Mouse (Mus musculus) hindbrain, embryonic 11.5 days (tissue): Measurements from ENCODE around the gene Hrh1. TPM values are rescaled to one million over a fixed set of nuclear protein-coding genes. Genes with fewer than 3 reads are reported as not detected.

ENCODE experiments used
- ATAC-seq: fragments of 200-750 bp; cut with Nextera tagmentation; 2 replicates; pipeline ENCODE4 v1.8.0; 2017; ENCODE audit warnings: mild to moderate bottlenecking, moderate TSS enrichment, moderate library complexity; ENCODE audit not compliant: low FRiP score
- DNase-seq: peaks from one replicate; pipeline ENCODE4 v3.0.0-alpha.2; 2015; ENCODE audit warnings: low spot score
- H3K27ac ChIP-seq: fragments of 300-500 bp; sonication (generic); 2 replicates; pipeline ENCODE4 v1.5.1; 2014; ENCODE audit warnings: mild to moderate bottlenecking, low read depth, low read length
- H3K27me3 ChIP-seq: fragments of 300-500 bp; sonication (generic); 2 replicates; pipeline ENCODE4 v1.6.1; 2014; ENCODE audit warnings: mild to moderate bottlenecking, low read length, moderate library complexity, mixed read lengths; ENCODE audit not compliant: control insufficient read depth, insufficient read depth
- H3K36me3 ChIP-seq: fragments of 300-500 bp; sonication (generic); 2 replicates; pipeline ENCODE4 v1.6.1; 2014; ENCODE audit warnings: mild to moderate bottlenecking, low read length, moderate library complexity, mixed read lengths; ENCODE audit not compliant: control insufficient read depth, insufficient read depth
- H3K4me1 ChIP-seq: fragments of 300-500 bp; sonication (generic); replicated peaks from 2 replicates; pipeline ENCODE4 v1.6.1; 2014; ENCODE audit warnings: low read length, mixed read lengths; ENCODE audit not compliant: control insufficient read depth, insufficient read depth
- H3K4me2 ChIP-seq: fragments of 300-500 bp; sonication (generic); replicated peaks from 2 replicates; pipeline ENCODE4 v1.6.1; 2014; ENCODE audit warnings: mild to moderate bottlenecking, low read depth, low read length
- H3K4me3 ChIP-seq: fragments of 300-500 bp; sonication (generic); 2 replicates; pipeline ENCODE4 v1.5.1; 2014; ENCODE audit warnings: low read depth, low read length
- H3K9ac ChIP-seq: fragments of 300-500 bp; sonication (generic); 2 replicates; pipeline ENCODE4 v1.6.1; 2014; ENCODE audit warnings: low read depth, low read length
- H3K9me3 ChIP-seq: fragments of 300-500 bp; sonication (generic); 2 replicates; pipeline ENCODE4 v1.6.1; 2016; ENCODE audit warnings: low read length; ENCODE audit not compliant: control insufficient read depth
- WGBS: fragments of 180-500 bp; shearing (Covaris S2); extraction: QIAGEN DNeasy Blood & Tissue Kit; methylation state at CpG from one replicate; pipeline ENCODE4 v1.1.7; 2014; 5-methylcytosine and 5-hydroxymethylcytosine counted together
- polyA plus RNA-seq: library from polyadenylated mRNA; unstranded; fragments of >200 nt; fragmentation: Nextera tagmentation; extraction: Ambion mirVana; gene quantifications from 2 replicates; pipeline ENCODE4 v1.2.1, GENCODE M21; 2014

Gene Hrh1
- polyA plus RNA-seq, 1 experiment from 2014 or later: 0.08 TPM

DNA sequence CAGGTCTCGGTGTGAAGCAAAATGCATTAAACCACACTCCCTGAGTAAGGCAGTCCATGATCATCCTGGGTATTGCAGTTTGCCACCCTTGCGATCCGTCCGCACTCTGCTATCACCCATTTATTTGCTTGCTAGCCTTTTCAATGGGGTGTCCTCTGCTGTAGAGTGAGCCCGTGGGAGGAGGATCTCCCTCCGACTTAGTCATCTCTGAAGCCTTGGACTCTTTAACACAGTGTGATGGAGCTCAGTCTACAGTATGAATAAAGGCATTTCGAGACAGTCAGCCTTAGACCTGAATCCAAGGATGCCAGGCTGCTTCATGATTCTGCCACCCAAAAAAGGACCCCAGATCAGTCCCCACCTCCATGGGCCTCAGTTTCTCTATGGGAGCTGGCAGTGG, 25.0 kb upstream of the Hrh1 start:
- Histone ChIP-seq H3K4me1 (no peaks in the 10 kb centered on the region), H3K36me3 (no peaks in the 10 kb centered on the region), H3K9ac (no peak overlapping the region), H3K4me2 (no peak overlapping the region), H3K27ac (no peak overlapping the region), H3K27me3 (no peaks in the 10 kb centered on the region), H3K4me3 (no peak overlapping the region), H3K9me3 (no peaks in the 10 kb centered on the region)
- WGBS: 88% methylated on average over 7 of the region's 7 CpGs
- DNase-seq (no peak), ATAC-seq (no peak)

DNA sequence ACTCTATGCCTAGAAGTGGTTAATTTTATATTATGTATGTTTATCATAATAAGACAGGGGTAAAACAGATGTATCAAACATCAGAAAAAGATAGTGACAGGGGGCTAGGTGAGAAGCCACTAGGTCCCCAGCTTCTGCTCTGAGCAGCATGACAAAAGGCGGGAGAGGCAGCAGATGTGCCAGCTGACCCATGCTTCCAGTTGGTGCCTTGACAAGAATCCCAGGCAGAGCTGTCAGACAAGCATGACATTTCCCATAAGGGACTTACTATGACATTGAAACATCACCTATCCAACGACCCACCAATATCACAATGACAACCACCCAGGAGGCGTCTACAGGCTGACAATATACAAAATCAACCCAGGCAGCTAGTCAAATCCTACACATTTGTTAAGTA, 16.9 kb upstream of the Hrh1 start:
- no peak overlapping the region for H3K4me2 ChIP-seq
- WGBS: 82% methylated on average over 3 of the region's 3 CpGs
- H3K27ac ChIP-seq: no peak overlapping the region
- no peak for DNase-seq
- no peak overlapping the region for H3K9ac ChIP-seq
- ATAC-seq: no peak
- H3K27me3 ChIP-seq: no peaks in the 10 kb centered on the region
- no peaks in the 10 kb centered on the region for H3K36me3 ChIP-seq
- H3K4me3 ChIP-seq: no peak overlapping the region
- no peaks in the 10 kb centered on the region for H3K4me1 ChIP-seq
- H3K9me3 ChIP-seq: no peaks in the 10 kb centered on the region

DNA sequence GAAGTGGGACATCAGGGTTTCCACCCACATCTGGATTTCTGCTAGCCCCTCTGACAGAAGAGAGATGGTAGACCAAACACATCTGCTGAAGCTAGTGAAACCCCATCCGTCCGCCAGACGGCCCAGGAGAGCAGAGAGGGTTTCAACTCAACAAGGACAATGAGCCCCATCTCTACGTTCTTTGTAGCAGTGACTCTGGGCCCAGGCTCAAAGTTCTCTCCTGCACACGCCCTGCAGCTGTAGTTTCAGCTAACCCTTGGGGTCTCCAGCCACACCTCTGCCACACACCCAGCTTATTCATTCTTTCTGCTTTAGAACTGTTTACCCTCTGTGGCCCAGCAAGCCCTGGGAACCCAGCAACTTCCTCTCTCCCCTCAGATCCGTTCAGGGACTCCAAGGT, 10.4 kb upstream of the Hrh1 start:
- Histone ChIP-seq H3K4me3 (no peak overlapping the region), H3K27ac (no peak overlapping the region), H3K27me3 (no peaks in the 10 kb centered on the region), H3K4me2 (no peak overlapping the region), H3K36me3 (no peaks in the 10 kb centered on the region), H3K4me1 (no peaks in the 10 kb centered on the region), H3K9me3 (no peaks in the 10 kb centered on the region), H3K9ac (no peak overlapping the region)
- WGBS: 68% methylated on average over 6 of the region's 6 CpGs
- DNase-seq (no peak), ATAC-seq (no peak)

DNA sequence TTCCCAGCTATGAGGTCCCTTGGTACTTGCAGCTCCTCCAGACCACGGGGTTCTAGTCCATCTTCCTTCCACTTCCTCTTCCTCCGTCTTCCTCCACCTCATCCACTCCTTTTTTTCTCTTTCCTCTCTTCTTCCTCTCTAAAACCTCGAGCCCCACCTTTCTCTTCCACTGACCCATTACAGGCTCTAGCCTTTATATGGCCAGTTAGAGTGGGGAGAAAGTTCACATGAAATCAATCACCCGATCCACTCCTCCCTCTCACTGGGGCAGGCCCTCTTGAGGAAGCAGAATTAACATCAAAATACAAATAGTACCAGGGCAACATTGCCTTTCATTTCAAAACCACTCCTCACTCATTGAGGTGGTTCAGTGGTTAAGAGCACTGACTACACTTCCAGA, 9.9 kb upstream of the Hrh1 start:
- no peak overlapping the region for H3K9ac ChIP-seq
- H3K4me1 ChIP-seq: no peaks in the 10 kb centered on the region
- WGBS: 68% methylated on average over 4 of the region's 4 CpGs
- H3K27ac ChIP-seq: no peak overlapping the region
- H3K4me2 ChIP-seq: no peak overlapping the region
- no peaks in the 10 kb centered on the region for H3K9me3 ChIP-seq
- no peaks in the 10 kb centered on the region for H3K27me3 ChIP-seq
- no peaks in the 10 kb centered on the region for H3K36me3 ChIP-seq
- ATAC-seq (no peak), DNase-seq (no peak)
- H3K4me3 ChIP-seq: no peak overlapping the region

DNA sequence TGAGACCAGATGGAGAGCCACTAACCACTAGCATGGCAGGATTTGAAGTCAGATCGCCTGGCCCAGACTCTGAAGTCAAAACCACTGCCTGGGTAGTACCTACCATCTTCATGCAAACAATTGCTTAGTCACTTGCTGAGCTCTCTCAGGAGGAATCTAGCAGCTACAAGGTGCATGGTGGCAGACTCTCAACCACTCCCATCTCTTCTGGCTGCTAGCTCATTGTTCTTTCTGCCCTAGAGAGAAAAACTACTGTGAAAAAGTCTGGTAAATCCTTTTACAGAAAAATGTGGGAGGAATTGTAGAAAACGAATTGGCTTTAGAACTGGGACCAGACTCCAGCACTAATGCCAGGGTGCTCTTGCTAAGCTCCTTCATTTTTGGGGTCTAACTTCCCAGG, 7.6 kb upstream of the Hrh1 start:
- 76% methylated on average over 2 of the region's 2 CpGs for WGBS
- no peak overlapping the region for H3K4me3 ChIP-seq
- no peak overlapping the region for H3K27ac ChIP-seq
- no peaks in the 10 kb centered on the region for H3K36me3 ChIP-seq
- H3K27me3 ChIP-seq: no peaks in the 10 kb centered on the region; the same call in 1 of the 2 replicates
- no peak overlapping the region for H3K4me2 ChIP-seq
- H3K9ac ChIP-seq: no peak overlapping the region
- ATAC-seq (no peak), DNase-seq (no peak)
- no peaks in the 10 kb centered on the region for H3K4me1 ChIP-seq
- H3K9me3 ChIP-seq: no peaks in the 10 kb centered on the region

DNA sequence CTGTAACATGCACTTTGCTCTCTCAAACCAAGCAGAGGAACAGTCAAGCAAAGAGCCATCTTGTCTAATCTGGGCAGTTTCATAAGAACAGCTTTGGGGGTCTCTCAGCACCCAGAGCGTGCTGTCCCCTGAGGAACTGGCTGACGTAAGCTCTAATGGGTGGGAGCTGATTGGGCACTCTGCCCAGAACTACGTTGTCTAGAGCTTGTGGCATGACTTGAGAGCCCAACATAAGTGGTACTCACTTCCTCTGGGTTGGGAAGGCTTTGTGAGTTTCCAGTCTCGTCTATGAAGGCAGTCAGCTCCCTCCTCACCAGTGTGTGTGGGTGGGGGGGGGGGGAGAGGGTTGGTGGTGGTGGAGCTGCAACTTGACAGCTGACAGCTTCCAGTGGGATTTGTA, 2.8 kb upstream of the Hrh1 start:
- 86% methylated on average over 3 of the region's 4 CpGs for whole genome bisulfite sequencing
- Histone ChIP-seq H3K9ac (no peak overlapping the region), H3K4me2 (no peak overlapping the region), H3K4me1 (peaks cover 2% of the 10 kb centered on the region; the same call in 1 of the 2 replicates), H3K27ac (no peak overlapping the region), H3K9me3 (no peaks in the 10 kb centered on the region), H3K27me3 (peaks cover 35% of the 10 kb centered on the region), H3K36me3 (no peaks in the 10 kb centered on the region), H3K4me3 (no peak overlapping the region)
- ATAC-seq (no peak), DNase-seq (no peak)

DNA sequence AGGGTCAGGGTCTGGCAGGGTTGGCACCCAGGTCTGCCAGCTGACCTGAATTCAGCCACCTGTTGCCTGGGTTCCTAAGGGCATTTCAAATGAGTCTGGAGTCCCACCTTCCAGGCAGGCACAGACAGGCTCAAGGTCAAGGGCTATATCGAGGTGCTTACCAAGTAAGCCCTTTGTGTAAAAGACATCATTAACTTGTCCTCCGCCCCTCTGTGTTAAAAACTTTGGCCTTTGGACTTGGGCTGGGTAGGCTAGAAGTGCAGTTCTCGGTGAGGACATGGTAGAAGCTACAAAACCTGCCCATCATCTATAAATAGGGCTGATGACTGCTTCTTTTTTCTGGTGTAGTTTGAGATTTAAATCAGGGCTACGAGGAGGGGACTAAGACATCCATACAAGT, 1.1 kb upstream of the Hrh1 start:
- Histone ChIP-seq H3K27me3 (peaks cover 37% of the 10 kb centered on the region), H3K4me2 (no peak overlapping the region), H3K9me3 (no peaks in the 10 kb centered on the region), H3K27ac (no peak overlapping the region), H3K4me1 (peaks cover 2% of the 10 kb centered on the region; the same call in 1 of the 2 replicates), H3K4me3 (no peak overlapping the region), H3K9ac (no peak overlapping the region), H3K36me3 (no peaks in the 10 kb centered on the region)
- WGBS: 65% methylated on average over 4 of the region's 4 CpGs
- ATAC-seq (no peak), DNase-seq (no peak)

DNA sequence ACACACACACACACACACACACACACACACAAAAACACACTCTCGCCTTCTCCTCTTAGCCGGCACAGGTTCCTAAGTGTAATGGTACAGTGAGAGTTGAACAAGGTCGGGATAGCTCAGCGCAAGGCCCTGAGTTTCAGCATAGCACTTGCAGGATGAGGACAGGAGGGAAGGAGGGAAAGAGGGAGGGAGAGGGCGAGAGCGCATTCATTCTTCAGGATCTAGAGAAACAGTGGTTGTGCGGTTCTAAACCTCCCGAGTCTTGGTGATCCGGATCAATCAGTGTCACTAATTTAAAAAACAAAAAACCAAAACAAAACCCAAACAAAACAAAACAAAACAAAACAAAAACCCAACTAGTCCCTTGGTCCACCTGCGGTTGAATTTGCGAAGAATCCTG, 456 bp upstream of the Hrh1 start:
- peak overlapping the region; percentile 95 for H3K4me2 ChIP-seq
- no peaks in the 10 kb centered on the region for H3K9me3 ChIP-seq
- H3K27me3 ChIP-seq: peaks cover 37% of the 10 kb centered on the region
- no peak overlapping the region; the same call in 1 of the 2 replicates for H3K9ac ChIP-seq
- H3K4me3 ChIP-seq: peak overlapping the region; percentile 55
- no peaks in the 10 kb centered on the region for H3K36me3 ChIP-seq
- ATAC-seq (peak; percentile 33; the same call in 1 of the 2 replicates), DNase-seq (no peak)
- H3K27ac ChIP-seq: no peak overlapping the region
- WGBS: 5% methylated on average over 11 of the region's 11 CpGs
- H3K4me1 ChIP-seq: peaks cover 2% of the 10 kb centered on the region; the same call in 1 of the 2 replicates

DNA sequence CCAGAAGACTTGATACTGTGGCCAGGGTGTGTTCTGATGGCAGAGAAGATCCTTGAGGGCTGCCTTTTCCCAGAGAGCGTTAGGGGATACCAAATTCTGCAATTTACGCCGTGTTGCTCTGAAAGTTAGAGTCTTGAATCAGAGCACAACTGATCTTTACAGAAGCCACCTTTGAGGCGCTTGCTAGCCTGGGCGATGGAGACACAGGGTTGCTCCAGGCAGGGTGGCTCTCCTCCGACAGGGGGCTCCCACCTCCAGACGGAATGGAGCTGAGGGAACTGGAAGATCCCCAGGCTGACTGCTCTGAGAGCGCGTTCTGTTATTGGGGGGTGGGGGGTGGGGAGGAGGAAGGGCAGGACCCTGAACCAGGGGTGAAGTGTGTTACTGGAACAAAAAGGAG, 890 bp downstream of the Hrh1 start:
- H3K9me3 ChIP-seq: no peaks in the 10 kb centered on the region
- ATAC-seq (0 out of 2 replicates have a peak, but pooled peaks have one; percentile 32), DNase-seq (peak; percentile 55)
- H3K27ac ChIP-seq: no peak overlapping the region
- H3K36me3 ChIP-seq: no peaks in the 10 kb centered on the region
- peaks cover 2% of the 10 kb centered on the region; the same call in 1 of the 2 replicates for H3K4me1 ChIP-seq
- H3K4me3 ChIP-seq: no peak overlapping the region
- H3K27me3 ChIP-seq: peaks cover 37% of the 10 kb centered on the region
- 0 out of 2 replicates have a peak overlapping the region, but pooled peaks have one; percentile 95 for H3K4me2 ChIP-seq
- 2% methylated on average over 9 of the region's 9 CpGs for WGBS
- no peak overlapping the region for H3K9ac ChIP-seq
